Mouse (Mus musculus) thymus, adult 2 months (tissue): Measurements from ENCODE around the gene Hils1.

ENCODE experiments used
- CTCF ChIP-seq: fragments of 200-500 bp; IDR thresholded peaks from 2 replicates; pipeline ENCODE4 v1.5.1; 2012; ENCODE audit warnings: mild to moderate bottlenecking, control low read depth, low read length, moderate library complexity, borderline replicate concordance; ENCODE audit not compliant: control insufficient read depth, poor library complexity, insufficient read depth; ENCODE audit errors: extremely low read depth
- POLR2A ChIP-seq: fragments of 200-500 bp; IDR thresholded peaks from 2 replicates; pipeline ENCODE4 v1.6.1; 2012; ENCODE audit warnings: mild to moderate bottlenecking, low read length, control low read depth, moderate library complexity; ENCODE audit not compliant: control insufficient read depth, poor library complexity, insufficient read depth; ENCODE audit errors: extremely low read depth

- TF ChIP-seq CTCF (no peak), POLR2A (no peak)
Observed at GRCm38 (mm10) chr11:94971895-94972615, 4.7 kb downstream of the Hils1 start.
